Mouse (Mus musculus): ENCODE results near the gene P2rx7. TPM values are rescaled to one million over a fixed set of nuclear protein-coding genes. Genes with fewer than 3 reads are reported as not detected.
A peak's percentile ranks its signal among the peaks of the same experiment; 100 is the strongest.

Gene P2rx7
- polyA plus RNA-seq, 1 experiment from 2014 or later: 4.0 TPM

GRCm38 (mm10) chr5:122622526-122622925 is 21.2 kb upstream of the P2rx7 start:
- Histone ChIP-seq H3K4me3 (replicated peaks; ENCODE audit: low read length) (no peak overlapping the region), H3K27me3 (ENCODE audit: control insufficient read depth, insufficient read depth, low read length) (no peaks in the 10 kb centered on the region), H3K9ac (no peak overlapping the region), H3K36me3 (replicated peaks; ENCODE audit: control insufficient read depth, insufficient read depth) (no peaks in the 10 kb centered on the region), H3K4me1 (replicated peaks; ENCODE audit: control insufficient read depth, insufficient read depth, low read length) (no peaks in the 10 kb centered on the region), H3K4me2 (replicated peaks) (no peak overlapping the region), H3K27ac (no peak overlapping the region), H3K9me3 (ENCODE audit: control insufficient read depth, low read length) (no peaks in the 10 kb centered on the region)
- DNase-seq (ENCODE audit: low spot score): no peak
- ATAC-seq (ENCODE audit: low FRiP score): no peak
- WGBS: 92% methylated on average over 5 of the region's 5 CpGs

GRCm38 (mm10) chr5:122623861-122624260 is 19.9 kb upstream of the P2rx7 start:
- no peak overlapping the region for H3K4me3 ChIP-seq (replicated peaks; ENCODE audit: low read length)
- no peaks in the 10 kb centered on the region for H3K9me3 ChIP-seq (ENCODE audit: control insufficient read depth, low read length)
- H3K27ac ChIP-seq: no peak overlapping the region
- no peak for DNase-seq (ENCODE audit: low spot score)
- H3K4me1 ChIP-seq (replicated peaks; ENCODE audit: control insufficient read depth, insufficient read depth, low read length): no peaks in the 10 kb centered on the region
- WGBS: 78% methylated on average over 9 of the region's 9 CpGs
- H3K36me3 ChIP-seq (replicated peaks; ENCODE audit: control insufficient read depth, insufficient read depth): no peaks in the 10 kb centered on the region
- H3K27me3 ChIP-seq (ENCODE audit: control insufficient read depth, insufficient read depth, low read length): no peaks in the 10 kb centered on the region
- no peak overlapping the region for H3K4me2 ChIP-seq (replicated peaks)
- no peak for ATAC-seq (ENCODE audit: low FRiP score)
- no peak overlapping the region for H3K9ac ChIP-seq

GRCm38 (mm10) chr5:122624952-122625479 is 18.7 kb upstream of the P2rx7 start:
- Histone ChIP-seq H3K4me1 (replicated peaks; ENCODE audit: control insufficient read depth, insufficient read depth, low read length) (no peaks in the 10 kb centered on the region), H3K27me3 (ENCODE audit: control insufficient read depth, insufficient read depth, low read length) (no peaks in the 10 kb centered on the region), H3K36me3 (replicated peaks; ENCODE audit: control insufficient read depth, insufficient read depth) (no peaks in the 10 kb centered on the region), H3K9me3 (ENCODE audit: control insufficient read depth, low read length) (no peaks in the 10 kb centered on the region), H3K4me3 (replicated peaks; ENCODE audit: low read length) (no peak overlapping the region), H3K9ac (no peak overlapping the region), H3K27ac (no peak overlapping the region), H3K4me2 (replicated peaks) (no peak overlapping the region)
- DNase-seq (ENCODE audit: low spot score) (no peak), ATAC-seq (ENCODE audit: low FRiP score) (no peak)
- 88% methylated on average over 11 of the region's 11 CpGs for WGBS

GRCm38 (mm10) chr5:122625565-122626252 is 18.0 kb upstream of the P2rx7 start:
- no peaks in the 10 kb centered on the region for H3K4me1 ChIP-seq (replicated peaks; ENCODE audit: control insufficient read depth, insufficient read depth, low read length)
- no peak for ATAC-seq (ENCODE audit: low FRiP score)

GRCm38 (mm10) chr5:122627243-122627642 is 16.5 kb upstream of the P2rx7 start:
- H3K9ac ChIP-seq: no peak overlapping the region
- no peaks in the 10 kb centered on the region for H3K4me1 ChIP-seq (replicated peaks; ENCODE audit: control insufficient read depth, insufficient read depth, low read length)
- H3K27me3 ChIP-seq (ENCODE audit: control insufficient read depth, insufficient read depth, low read length): no peaks in the 10 kb centered on the region
- ATAC-seq (ENCODE audit: low FRiP score) (0 out of 2 replicates have a peak, but pooled peaks have one; percentile 69), DNase-seq (ENCODE audit: low spot score) (peak; percentile 91)
- H3K36me3 ChIP-seq (replicated peaks; ENCODE audit: control insufficient read depth, insufficient read depth): no peaks in the 10 kb centered on the region
- H3K4me2 ChIP-seq (replicated peaks): no peak overlapping the region
- H3K4me3 ChIP-seq (replicated peaks; ENCODE audit: low read length): no peak overlapping the region
- H3K9me3 ChIP-seq (ENCODE audit: control insufficient read depth, low read length): no peaks in the 10 kb centered on the region
- H3K27ac ChIP-seq: no peak overlapping the region
- 38% methylated on average over 2 of the region's 2 CpGs for WGBS

More at GRCm38 (mm10) chr5:122625565-122626252, 18.0 kb upstream of the P2rx7 start:
- Histone ChIP-seq H3K4me2 (replicated peaks) (no peak overlapping the region), H3K36me3 (replicated peaks; ENCODE audit: control insufficient read depth, insufficient read depth) (no peaks in the 10 kb centered on the region), H3K27me3 (ENCODE audit: control insufficient read depth, insufficient read depth, low read length) (no peaks in the 10 kb centered on the region), H3K9me3 (ENCODE audit: control insufficient read depth, low read length) (no peaks in the 10 kb centered on the region), H3K9ac (no peak overlapping the region), H3K4me3 (replicated peaks; ENCODE audit: low read length) (no peak overlapping the region), H3K27ac (no peak overlapping the region)
- DNase-seq (ENCODE audit: low spot score): no peak
- 88% methylated on average over 14 of the region's 14 CpGs for WGBS

GRCm38 (mm10) chr5:122635228-122635627 is 8.5 kb upstream of the P2rx7 start:
- no peak overlapping the region for H3K27ac ChIP-seq
- H3K4me2 ChIP-seq (replicated peaks): no peak overlapping the region
- WGBS: 83% methylated on average over 8 of the region's 8 CpGs
- no peaks in the 10 kb centered on the region for H3K27me3 ChIP-seq (ENCODE audit: control insufficient read depth, insufficient read depth, low read length)
- no peaks in the 10 kb centered on the region for H3K9me3 ChIP-seq (ENCODE audit: control insufficient read depth, low read length)
- ATAC-seq (ENCODE audit: low FRiP score) (no peak), DNase-seq (ENCODE audit: low spot score) (no peak)
- no peak overlapping the region for H3K4me3 ChIP-seq (replicated peaks; ENCODE audit: low read length)
- no peaks in the 10 kb centered on the region; the same call in 1 of the 2 replicates for H3K4me1 ChIP-seq (replicated peaks; ENCODE audit: control insufficient read depth, insufficient read depth, low read length)
- no peak overlapping the region for H3K9ac ChIP-seq
- H3K36me3 ChIP-seq (replicated peaks; ENCODE audit: control insufficient read depth, insufficient read depth): no peaks in the 10 kb centered on the region

GRCm38 (mm10) chr5:122636308-122636707 is 7.4 kb upstream of the P2rx7 start:
- ATAC-seq (ENCODE audit: low FRiP score): no peak
- no peak for DNase-seq (ENCODE audit: low spot score)
- Histone ChIP-seq H3K4me1 (replicated peaks; ENCODE audit: control insufficient read depth, insufficient read depth, low read length) (no peaks in the 10 kb centered on the region; the same call in 1 of the 2 replicates), H3K9ac (no peak overlapping the region), H3K9me3 (ENCODE audit: control insufficient read depth, low read length) (no peaks in the 10 kb centered on the region), H3K4me2 (replicated peaks) (no peak overlapping the region), H3K4me3 (replicated peaks; ENCODE audit: low read length) (no peak overlapping the region), H3K27ac (no peak overlapping the region), H3K36me3 (replicated peaks; ENCODE audit: control insufficient read depth, insufficient read depth) (no peaks in the 10 kb centered on the region), H3K27me3 (ENCODE audit: control insufficient read depth, insufficient read depth, low read length) (no peaks in the 10 kb centered on the region)
- WGBS: 57% methylated on average over 9 of the region's 9 CpGs

- no peak for ATAC-seq (ENCODE audit: low FRiP score)
- H3K27ac ChIP-seq: no peak overlapping the region
- no peaks in the 10 kb centered on the region for H3K36me3 ChIP-seq (replicated peaks; ENCODE audit: control insufficient read depth, insufficient read depth)
- peak overlapping the region; percentile 33 for H3K4me2 ChIP-seq (replicated peaks)
- no peaks in the 10 kb centered on the region for H3K27me3 ChIP-seq (ENCODE audit: control insufficient read depth, insufficient read depth, low read length)
- no peak overlapping the region for H3K9ac ChIP-seq
- no peaks in the 10 kb centered on the region for H3K9me3 ChIP-seq (ENCODE audit: control insufficient read depth, low read length)
- no peak for DNase-seq (ENCODE audit: low spot score)
- 0 out of 2 replicates have a peak overlapping the region, but pooled peaks have one; percentile 8 for H3K4me3 ChIP-seq (replicated peaks; ENCODE audit: low read length)
- 43% methylated on average over 16 of the region's 16 CpGs for WGBS
- no peaks in the 10 kb centered on the region; the same call in 1 of the 2 replicates for H3K4me1 ChIP-seq (replicated peaks; ENCODE audit: control insufficient read depth, insufficient read depth, low read length)
Measured at GRCm38 (mm10) chr5:122636958-122637357, 6.8 kb upstream of the P2rx7 start.

- H3K4me2 ChIP-seq (replicated peaks): no peak overlapping the region
- H3K27me3 ChIP-seq (ENCODE audit: control insufficient read depth, insufficient read depth, low read length): no peaks in the 10 kb centered on the region
- no peaks in the 10 kb centered on the region for H3K36me3 ChIP-seq (replicated peaks; ENCODE audit: control insufficient read depth, insufficient read depth)
- DNase-seq (ENCODE audit: low spot score) (no peak), ATAC-seq (ENCODE audit: low FRiP score) (no peak)
- no peak overlapping the region for H3K4me3 ChIP-seq (replicated peaks; ENCODE audit: low read length)
- H3K9me3 ChIP-seq (ENCODE audit: control insufficient read depth, low read length): no peaks in the 10 kb centered on the region
- H3K4me1 ChIP-seq (replicated peaks; ENCODE audit: control insufficient read depth, insufficient read depth, low read length): no peaks in the 10 kb centered on the region; the same call in 1 of the 2 replicates
- H3K9ac ChIP-seq: no peak overlapping the region
- H3K27ac ChIP-seq: no peak overlapping the region
- WGBS: 93% methylated on average over 2 of the region's 2 CpGs
Measured at GRCm38 (mm10) chr5:122638296-122638695, 5.4 kb upstream of the P2rx7 start.
